Mouse (Mus musculus) liver, adult 2 months (tissue): ENCODE data around the gene Zic4. TPM values are rescaled to one million over a fixed set of nuclear protein-coding genes. Genes with fewer than 3 reads are reported as not detected.

ENCODE experiments used
- DNase-seq: peaks from one replicate; pipeline ENCODE4 v3.0.0-alpha.2; 2011; ENCODE audit warnings: low read depth, low spot score; ENCODE audit errors: extremely low read depth
- H3K27ac ChIP-seq: fragments of 200-500 bp; replicated peaks from 2 replicates; pipeline ENCODE4 v1.5.1; 2012; ENCODE audit warnings: low read depth, mild to moderate bottlenecking, control low read depth, inconsistent platforms, low read length; ENCODE audit not compliant: insufficient read depth
- H3K27me3 ChIP-seq: fragments of 200-500 bp; 2 replicates; pipeline ENCODE4 v1.6.1; 2012; ENCODE audit warnings: mild to moderate bottlenecking, moderate library complexity, low read length, inconsistent platforms; ENCODE audit not compliant: control insufficient read depth, insufficient read depth
- H3K36me3 ChIP-seq: fragments of 200-500 bp; 2 replicates; pipeline ENCODE4 v1.6.1; 2012; ENCODE audit warnings: low read length, inconsistent platforms; ENCODE audit not compliant: control insufficient read depth, insufficient read depth
- H3K4me1 ChIP-seq: fragments of 200-500 bp; 2 replicates; pipeline ENCODE4 v1.6.1; 2011; ENCODE audit warnings: low read length; ENCODE audit not compliant: control insufficient read depth, insufficient read depth
- H3K4me3 ChIP-seq: fragments of 200-500 bp; 2 replicates; pipeline ENCODE4 v1.5.1; 2011; ENCODE audit warnings: low read depth, mild to moderate bottlenecking, control low read depth, low read length, moderate library complexity; ENCODE audit not compliant: insufficient read depth
- H3K79me2 ChIP-seq: fragments of 200-500 bp; 2 replicates; pipeline ENCODE4 v1.6.1; 2012; ENCODE audit warnings: inconsistent platforms, mild to moderate bottlenecking, low read length, moderate library complexity; ENCODE audit not compliant: control insufficient read depth, insufficient read depth
- H3K9ac ChIP-seq: fragments of 200-500 bp; 2 replicates; pipeline ENCODE4 v1.6.1; 2012; ENCODE audit warnings: low read depth, mild to moderate bottlenecking, control low read depth, inconsistent platforms, low read length
- CTCF ChIP-seq: fragments of 200-500 bp; IDR thresholded peaks from 2 replicates; pipeline ENCODE4 v1.5.1; 2011; ENCODE audit warnings: low read depth, low read length, control low read depth
- POLR2A ChIP-seq: fragments of 200-500 bp; IDR thresholded peaks from 2 replicates; pipeline ENCODE4 v1.6.1; 2011; ENCODE audit warnings: low read length, control low read depth; ENCODE audit not compliant: insufficient read depth; ENCODE audit errors: extremely low read depth
- WGBS: fragments of 180-500 bp; shearing (Covaris S2); methylation state at CpG from one replicate; pipeline ENCODE4 v1.1.7; 2018; 5-methylcytosine and 5-hydroxymethylcytosine counted together
- polyA plus RNA-seq: library from polyadenylated mRNA; depleted of rRNA; stranded (reverse); fragments of >200 nt; gene quantifications from 2 replicates; pipeline ENCODE4 v1.2.3, GENCODE M21; 2012; rRNA removed
- total RNA-seq: library from RNA; depleted of rRNA; stranded (reverse); fragments of >200 nt; gene quantifications from 2 replicates; pipeline ENCODE4 v1.2.3, GENCODE M21; 2014; rRNA removed

The Zic4 gene
- total RNA-seq, result not detected in 2 replicates
- not detected in 2 replicates for polyA plus RNA-seq

GRCm38 (mm10) chr9:91361856-91362601, at the start of gene Zic4:
TSS of gene Zic4 (plus strand) at chr9:91362413.
- peak within 1 kb of the TSS; percentile 9; the same call in 1 of the 2 replicates for H3K4me3 ChIP-seq
- no peaks in the 10 kb centered on the region for H3K79me2 ChIP-seq
- H3K36me3 ChIP-seq, result no peaks in the 10 kb centered on the region
- TF ChIP-seq POLR2A (no peak), CTCF (no peak)
- H3K27ac ChIP-seq, result no peak within 1 kb of the TSS
- H3K27me3 ChIP-seq, result peaks cover 36% of the 10 kb centered on the region
- no peaks in the 10 kb centered on the region; the same call in 1 of the 2 replicates for H3K4me1 ChIP-seq
- H3K9ac ChIP-seq, result no peak within 1 kb of the TSS
- 5% methylated on average over 45 of the region's 45 CpGs for WGBS
- DNase-seq, result peak; percentile 28

- DNase-seq, result no peak
- no peak overlapping the region for H3K27ac ChIP-seq
- no peaks in the 10 kb centered on the region for H3K36me3 ChIP-seq
- H3K27me3 ChIP-seq, result peaks cover 9% of the 10 kb centered on the region; the same call in 1 of the 2 replicates
- H3K4me3 ChIP-seq, result no peak overlapping the region
- H3K79me2 ChIP-seq, result no peaks in the 10 kb centered on the region
- H3K9ac ChIP-seq, result no peak overlapping the region
- TF ChIP-seq POLR2A, result no peak
- TF ChIP-seq CTCF, result no peak
- no peaks in the 10 kb centered on the region; the same call in 1 of the 2 replicates for H3K4me1 ChIP-seq
- WGBS, result 64% methylated on average over 2 of the region's 2 CpGs
These were observed 14.6 kb upstream of the Zic4 start for GRCm38 (mm10) chr9:91347591-91347990.

GRCm38 (mm10) chr9:91348746-91349145, 13.5 kb upstream of the Zic4 start:
- no peaks in the 10 kb centered on the region for H3K36me3 ChIP-seq
- no peak for DNase-seq
- no peak overlapping the region for H3K9ac ChIP-seq
- H3K79me2 ChIP-seq, result no peaks in the 10 kb centered on the region
- H3K4me1 ChIP-seq, result no peaks in the 10 kb centered on the region; the same call in 1 of the 2 replicates
- no peak overlapping the region for H3K27ac ChIP-seq
- no peak overlapping the region for H3K4me3 ChIP-seq
- 50% methylated on average over 1 of the region's 1 CpGs for WGBS
- peaks cover 16% of the 10 kb centered on the region; the same call in 1 of the 2 replicates for H3K27me3 ChIP-seq
- no peak for TF ChIP-seq CTCF

GRCm38 (mm10) chr9:91350211-91350791, 11.9 kb upstream of the Zic4 start:
- peaks cover 25% of the 10 kb centered on the region; the same call in 1 of the 2 replicates for H3K27me3 ChIP-seq
- no peak for TF ChIP-seq POLR2A
- no peak for TF ChIP-seq CTCF
- no peaks in the 10 kb centered on the region for H3K79me2 ChIP-seq
- peak; percentile 65 for DNase-seq
- H3K36me3 ChIP-seq, result no peaks in the 10 kb centered on the region
- no peak overlapping the region for H3K27ac ChIP-seq
- no peak overlapping the region for H3K9ac ChIP-seq
- no peak overlapping the region for H3K4me3 ChIP-seq
- no peaks in the 10 kb centered on the region; the same call in 1 of the 2 replicates for H3K4me1 ChIP-seq
- 4% methylated on average over 16 of the region's 16 CpGs for WGBS

GRCm38 (mm10) chr9:91350861-91351291, 11.3 kb upstream of the Zic4 start:
- H3K9ac ChIP-seq, result no peak overlapping the region
- H3K27me3 ChIP-seq, result peaks cover 25% of the 10 kb centered on the region; the same call in 1 of the 2 replicates
- no peak overlapping the region for H3K4me3 ChIP-seq
- no peak for TF ChIP-seq CTCF
- no peak overlapping the region for H3K27ac ChIP-seq
- DNase-seq, result no peak
- no peaks in the 10 kb centered on the region for H3K79me2 ChIP-seq
- WGBS, result 3% methylated on average over 14 of the region's 14 CpGs
- H3K36me3 ChIP-seq, result no peaks in the 10 kb centered on the region
- H3K4me1 ChIP-seq, result no peaks in the 10 kb centered on the region; the same call in 1 of the 2 replicates

GRCm38 (mm10) chr9:91351361-91351760, 10.9 kb upstream of the Zic4 start:
- Histone ChIP-seq H3K27me3 (peaks cover 27% of the 10 kb centered on the region; the same call in 1 of the 2 replicates), H3K36me3 (no peaks in the 10 kb centered on the region), H3K4me3 (no peak overlapping the region), H3K4me1 (no peaks in the 10 kb centered on the region; the same call in 1 of the 2 replicates), H3K27ac (no peak overlapping the region), H3K9ac (no peak overlapping the region), H3K79me2 (no peaks in the 10 kb centered on the region)
- no peak for TF ChIP-seq CTCF
- no peak for TF ChIP-seq POLR2A
- DNase-seq, result no peak
- 6% methylated on average over 5 of the region's 5 CpGs for WGBS
